Mouse (Mus musculus) hindbrain, embryonic 15.5 days (tissue): ENCODE measurements around the gene Minpp1. TPM values are rescaled to one million over a fixed set of nuclear protein-coding genes. Genes with fewer than 3 reads are reported as not detected.

Experiments
- ATAC-seq: fragments of 200-750 bp; cut with Nextera tagmentation; 2 replicates; pipeline ENCODE4 v1.8.0; 2017; ENCODE audit warnings: low read depth, moderate number of reproducible peaks, moderate TSS enrichment; ENCODE audit not compliant: low FRiP score
- H3K27ac ChIP-seq: fragments of 300-500 bp; sonication (generic); replicated peaks from 2 replicates; pipeline ENCODE4 v1.5.1; 2015; ENCODE audit warnings: mild to moderate bottlenecking, inconsistent platforms
- H3K27me3 ChIP-seq: fragments of 300-500 bp; sonication (generic); 2 replicates; pipeline ENCODE4 v1.6.1; 2015; ENCODE audit warnings: control low read depth, inconsistent platforms
- H3K36me3 ChIP-seq: fragments of 300-500 bp; sonication (generic); 2 replicates; pipeline ENCODE4 v1.6.1; 2015; ENCODE audit warnings: control low read depth, inconsistent platforms
- H3K4me1 ChIP-seq: fragments of 300-500 bp; sonication (generic); replicated peaks from 2 replicates; pipeline ENCODE4 v1.6.1; 2015; ENCODE audit warnings: control low read depth, inconsistent platforms
- H3K4me2 ChIP-seq: fragments of 300-500 bp; sonication (generic); 2 replicates; pipeline ENCODE4 v1.6.1; 2015; ENCODE audit warnings: moderate library complexity, mild to moderate bottlenecking, inconsistent platforms
- H3K4me3 ChIP-seq: fragments of 300-500 bp; sonication (generic); 2 replicates; pipeline ENCODE4 v1.5.1; 2015; ENCODE audit warnings: mild to moderate bottlenecking, inconsistent platforms
- H3K9ac ChIP-seq: fragments of 300-500 bp; sonication (generic); 2 replicates; pipeline ENCODE4 v1.6.1; 2015; ENCODE audit warnings: inconsistent platforms
- H3K9me3 ChIP-seq: fragments of 300-500 bp; sonication (generic); 2 replicates; pipeline ENCODE4 v1.6.1; 2016; ENCODE audit warnings: control low read depth, inconsistent platforms
- WGBS: fragments of 180-500 bp; shearing (Covaris S2); methylation state at CpG from one replicate; pipeline ENCODE4 v1.1.7; 2015; 5-methylcytosine and 5-hydroxymethylcytosine counted together
- polyA plus RNA-seq: library from polyadenylated mRNA; unstranded; fragments of >200 nt; fragmentation: Nextera tagmentation; extraction: Ambion mirVana; gene quantifications from 2 replicates; pipeline ENCODE4 v1.2.1, GENCODE M21; 2015

Minpp1 gene
- polyA plus RNA-seq, 1 experiment from 2014 or later, result 57.7 TPM

- peaks cover 6% of the 10 kb centered on the region; the same call in 1 of the 2 replicates for H3K36me3 ChIP-seq
- no peak for ATAC-seq
- no peaks in the 10 kb centered on the region for H3K27me3 ChIP-seq
- no peak overlapping the region for H3K4me2 ChIP-seq
- 98% methylated on average over 3 of the region's 3 CpGs for WGBS
- peaks cover 15% of the 10 kb centered on the region for H3K4me1 ChIP-seq
- H3K4me3 ChIP-seq, result no peak overlapping the region
- no peak overlapping the region for H3K9ac ChIP-seq
- H3K27ac ChIP-seq, result no peak overlapping the region
- H3K9me3 ChIP-seq, result no peaks in the 10 kb centered on the region
Measured at GRCm38 (mm10) chr19:32492339-32492738, 6.8 kb downstream of the Minpp1 start.

GRCm38 (mm10) chr19:32492981-32493380 lies 7.4 kb downstream of the Minpp1 start:
- H3K36me3 ChIP-seq, result peaks cover 6% of the 10 kb centered on the region; the same call in 1 of the 2 replicates
- no peak overlapping the region for H3K27ac ChIP-seq
- ATAC-seq, result no peak
- H3K9ac ChIP-seq, result no peak overlapping the region
- no peak overlapping the region for H3K4me3 ChIP-seq
- no peak overlapping the region for H3K4me2 ChIP-seq
- H3K9me3 ChIP-seq, result no peaks in the 10 kb centered on the region
- 96% methylated on average over 5 of the region's 5 CpGs for WGBS
- peaks cover 9% of the 10 kb centered on the region for H3K4me1 ChIP-seq
- no peaks in the 10 kb centered on the region for H3K27me3 ChIP-seq

GRCm38 (mm10) chr19:32493471-32493870 lies 7.9 kb downstream of the Minpp1 start:
- H3K4me1 ChIP-seq, result peaks cover 5% of the 10 kb centered on the region; the same call in 1 of the 2 replicates
- peaks cover 8% of the 10 kb centered on the region; the same call in 1 of the 2 replicates for H3K36me3 ChIP-seq
- no peaks in the 10 kb centered on the region for H3K27me3 ChIP-seq
- no peak overlapping the region for H3K9ac ChIP-seq
- H3K4me3 ChIP-seq, result no peak overlapping the region
- H3K27ac ChIP-seq, result no peak overlapping the region
- H3K9me3 ChIP-seq, result no peaks in the 10 kb centered on the region
- ATAC-seq, result no peak
- WGBS, result 82% methylated on average over 8 of the region's 8 CpGs
- no peak overlapping the region for H3K4me2 ChIP-seq

- 0 out of 2 replicates have a peak, but pooled peaks cover under 1% of the 10 kb centered on the region for H3K4me1 ChIP-seq
- no peaks in the 10 kb centered on the region for H3K9me3 ChIP-seq
- H3K36me3 ChIP-seq, result peaks cover 13% of the 10 kb centered on the region
- H3K27ac ChIP-seq, result no peak overlapping the region
- no peak for ATAC-seq
- H3K9ac ChIP-seq, result no peak overlapping the region
- 90% methylated on average over 13 of the region's 13 CpGs for whole genome bisulfite sequencing
- no peak overlapping the region for H3K4me3 ChIP-seq
- H3K27me3 ChIP-seq, result no peaks in the 10 kb centered on the region
- no peak overlapping the region for H3K4me2 ChIP-seq
Measured at GRCm38 (mm10) chr19:32494611-32495010, 9.0 kb downstream of the Minpp1 start.

GRCm38 (mm10) chr19:32495034-32495433 lies 9.5 kb downstream of the Minpp1 start:
- peaks cover 13% of the 10 kb centered on the region for H3K36me3 ChIP-seq
- H3K27ac ChIP-seq, result no peak overlapping the region
- no peak overlapping the region for H3K4me2 ChIP-seq
- no peaks in the 10 kb centered on the region for H3K9me3 ChIP-seq
- WGBS, result 89% methylated on average over 11 of the region's 11 CpGs
- H3K4me1 ChIP-seq, result no peaks in the 10 kb centered on the region
- no peak overlapping the region for H3K9ac ChIP-seq
- H3K4me3 ChIP-seq, result no peak overlapping the region
- no peak for ATAC-seq
- H3K27me3 ChIP-seq, result no peaks in the 10 kb centered on the region

GRCm38 (mm10) chr19:32497411-32497810 lies 11.8 kb downstream of the Minpp1 start:
- H3K36me3 ChIP-seq, result peaks cover 18% of the 10 kb centered on the region

GRCm38 (mm10) chr19:32498002-32498401 lies 12.4 kb downstream of the Minpp1 start:
- peaks cover 18% of the 10 kb centered on the region for H3K36me3 ChIP-seq
- no peaks in the 10 kb centered on the region for H3K27me3 ChIP-seq
- no peak overlapping the region for H3K27ac ChIP-seq
- 98% methylated on average over 5 of the region's 5 CpGs for WGBS
- no peak overlapping the region for H3K4me2 ChIP-seq
- no peaks in the 10 kb centered on the region for H3K4me1 ChIP-seq
- no peak overlapping the region for H3K4me3 ChIP-seq
- H3K9ac ChIP-seq, result no peak overlapping the region
- H3K9me3 ChIP-seq, result no peaks in the 10 kb centered on the region
- ATAC-seq, result no peak

More at GRCm38 (mm10) chr19:32497411-32497810, 11.8 kb downstream of the Minpp1 start:
- Histone ChIP-seq H3K4me2 (no peak overlapping the region), H3K9me3 (no peaks in the 10 kb centered on the region), H3K4me3 (no peak overlapping the region), H3K27ac (no peak overlapping the region), H3K9ac (no peak overlapping the region), H3K4me1 (no peaks in the 10 kb centered on the region), H3K27me3 (no peaks in the 10 kb centered on the region)
- no peak for ATAC-seq
- 92% methylated on average over 6 of the region's 6 CpGs for WGBS

- ATAC-seq, result no peak
- H3K4me2 ChIP-seq, result no peak overlapping the region
Measured at GRCm38 (mm10) chr19:32501414-32501813, 15.8 kb downstream of the Minpp1 start.

GRCm38 (mm10) chr19:32506081-32506480 lies 20.5 kb downstream of the Minpp1 start:
- H3K4me3 ChIP-seq, result no peak overlapping the region
- H3K4me1 ChIP-seq, result no peaks in the 10 kb centered on the region
- no peak overlapping the region for H3K9ac ChIP-seq
- no peaks in the 10 kb centered on the region for H3K9me3 ChIP-seq
- H3K27me3 ChIP-seq, result no peaks in the 10 kb centered on the region
- 88% methylated on average over 8 of the region's 8 CpGs for WGBS
- peaks cover 7% of the 10 kb centered on the region; the same call in 1 of the 2 replicates for H3K36me3 ChIP-seq
- no peak for ATAC-seq
- no peak overlapping the region for H3K27ac ChIP-seq
- H3K4me2 ChIP-seq, result no peak overlapping the region

More at GRCm38 (mm10) chr19:32501414-32501813, 15.8 kb downstream of the Minpp1 start:
- no peaks in the 10 kb centered on the region for H3K4me1 ChIP-seq
- no peaks in the 10 kb centered on the region for H3K27me3 ChIP-seq
- peaks cover 17% of the 10 kb centered on the region for H3K36me3 ChIP-seq
- H3K27ac ChIP-seq, result no peak overlapping the region
- no peak overlapping the region for H3K9ac ChIP-seq
- 89% methylated on average over 6 of the region's 6 CpGs for WGBS
- no peaks in the 10 kb centered on the region for H3K9me3 ChIP-seq
- H3K4me3 ChIP-seq, result no peak overlapping the region

- no peaks in the 10 kb centered on the region for H3K27me3 ChIP-seq
- no peak overlapping the region for H3K4me3 ChIP-seq
- H3K36me3 ChIP-seq, result peaks cover 11% of the 10 kb centered on the region; the same call in 1 of the 2 replicates
- H3K27ac ChIP-seq, result no peak overlapping the region
- no peaks in the 10 kb centered on the region for H3K4me1 ChIP-seq
- no peaks in the 10 kb centered on the region for H3K9me3 ChIP-seq
- no peak overlapping the region for H3K9ac ChIP-seq
- no peak overlapping the region for H3K4me2 ChIP-seq
- no peak for ATAC-seq
- 93% methylated on average over 5 of the region's 5 CpGs for WGBS
Measured at GRCm38 (mm10) chr19:32506514-32506913, 20.9 kb downstream of the Minpp1 start.

GRCm38 (mm10) chr19:32507100-32507499 lies 21.5 kb downstream of the Minpp1 start:
- Histone ChIP-seq H3K27me3 (no peaks in the 10 kb centered on the region), H3K4me1 (no peaks in the 10 kb centered on the region), H3K4me2 (no peak overlapping the region), H3K27ac (no peak overlapping the region), H3K9me3 (no peaks in the 10 kb centered on the region), H3K9ac (no peak overlapping the region), H3K36me3 (peaks cover 11% of the 10 kb centered on the region; the same call in 1 of the 2 replicates), H3K4me3 (no peak overlapping the region)
- ATAC-seq, result no peak
- WGBS, result 88% methylated on average over 6 of the region's 6 CpGs

GRCm38 (mm10) chr19:32507526-32507925 lies 22.0 kb downstream of the Minpp1 start:
- H3K36me3 ChIP-seq, result peaks cover 12% of the 10 kb centered on the region
- no peak overlapping the region for H3K27ac ChIP-seq
- 93% methylated on average over 9 of the region's 9 CpGs for WGBS
- no peak for ATAC-seq
- no peak overlapping the region for H3K4me2 ChIP-seq
- no peaks in the 10 kb centered on the region for H3K9me3 ChIP-seq
- H3K9ac ChIP-seq, result no peak overlapping the region
- no peaks in the 10 kb centered on the region for H3K27me3 ChIP-seq
- no peaks in the 10 kb centered on the region for H3K4me1 ChIP-seq
- no peak overlapping the region for H3K4me3 ChIP-seq

GRCm38 (mm10) chr19:32510267-32510666 lies 24.7 kb downstream of the Minpp1 start:
- H3K27ac ChIP-seq, result no peak overlapping the region
- 91% methylated on average over 3 of the region's 3 CpGs for WGBS
- no peak overlapping the region for H3K9ac ChIP-seq
- no peak for ATAC-seq
- H3K27me3 ChIP-seq, result no peaks in the 10 kb centered on the region
- no peaks in the 10 kb centered on the region for H3K9me3 ChIP-seq
- H3K4me1 ChIP-seq, result no peaks in the 10 kb centered on the region
- no peak overlapping the region for H3K4me2 ChIP-seq
- H3K36me3 ChIP-seq, result peaks cover 37% of the 10 kb centered on the region
- H3K4me3 ChIP-seq, result no peak overlapping the region
